Mouse (Mus musculus): Measurements from ENCODE around the gene Morn1. TPM values are rescaled to one million over a fixed set of nuclear protein-coding genes. Genes with fewer than 3 reads are reported as not detected.
"Not testable (repeated sequence)": the region's sequence is repeated elsewhere in the genome, so short reads cannot be mapped to it uniquely, and the experiment has no call there.

Gene Morn1
- total RNA-seq, 2 experiments from 2014 or later: not detected

DNA sequence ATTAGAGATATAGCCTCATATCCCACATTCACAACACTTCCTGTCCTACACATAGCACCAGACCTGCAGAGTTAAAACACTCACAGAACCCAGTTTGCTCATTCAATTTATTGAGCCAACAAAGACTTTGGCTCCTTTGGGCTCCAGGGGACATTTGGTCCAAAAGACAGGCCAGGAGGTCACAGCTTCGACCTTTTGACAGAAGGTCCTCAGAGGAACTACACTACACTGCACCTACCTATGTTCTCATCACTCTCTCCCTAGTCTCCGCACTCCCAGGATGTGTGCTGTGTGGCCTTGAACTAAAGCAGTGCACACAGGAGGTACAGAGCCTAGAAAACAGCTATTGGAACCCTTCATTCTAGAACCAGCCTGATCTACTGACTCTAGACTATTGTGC lies 10.6 kb upstream of the Morn1 start:
- ATAC-seq (replicated peaks; ENCODE audit: low FRiP score, poor library complexity, severe bottlenecking): no peak

DNA sequence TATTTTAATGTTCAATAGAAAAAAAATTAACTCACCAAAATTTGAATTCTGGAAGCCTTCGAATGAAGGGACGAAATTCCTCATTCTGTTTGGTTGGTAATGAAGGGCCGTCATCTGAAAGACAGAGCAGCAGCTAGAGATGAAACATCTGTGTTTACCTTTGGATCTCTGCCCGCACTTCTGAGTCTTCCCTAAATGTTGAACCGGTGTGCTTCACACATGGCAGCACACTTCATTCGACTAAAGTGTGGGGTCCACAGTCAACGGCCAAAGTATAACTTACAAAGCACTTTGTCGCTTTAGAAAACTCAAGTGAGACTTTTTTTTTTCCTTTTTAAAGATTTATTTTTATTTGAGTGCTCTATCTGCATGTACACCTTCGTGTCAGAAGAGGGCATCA lies 9.7 kb upstream of the Morn1 start:
- ATAC-seq (replicated peaks; ENCODE audit: low FRiP score, poor library complexity, severe bottlenecking): no peak

DNA sequence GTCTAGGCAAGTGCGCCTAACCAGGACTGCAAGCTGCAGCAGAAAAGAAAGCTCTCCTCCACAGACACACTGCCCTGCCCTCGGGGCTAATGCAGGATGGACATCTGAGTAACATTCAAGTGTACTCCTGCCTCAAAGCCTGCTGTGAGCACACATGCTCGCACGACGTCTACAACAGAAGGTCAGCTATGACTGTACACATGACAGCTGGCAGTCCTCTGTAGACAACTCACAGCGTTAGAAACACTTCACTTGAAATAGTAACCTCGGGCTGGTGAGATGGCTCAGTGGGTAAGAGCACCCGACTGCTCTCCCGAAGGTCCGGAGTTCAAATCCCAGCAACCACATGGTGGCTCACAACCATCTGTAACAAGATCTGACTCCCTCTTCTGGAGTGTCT lies 7.6 kb upstream of the Morn1 start:
- ATAC-seq (replicated peaks; ENCODE audit: low FRiP score, poor library complexity, severe bottlenecking): not testable (repeated sequence)

DNA sequence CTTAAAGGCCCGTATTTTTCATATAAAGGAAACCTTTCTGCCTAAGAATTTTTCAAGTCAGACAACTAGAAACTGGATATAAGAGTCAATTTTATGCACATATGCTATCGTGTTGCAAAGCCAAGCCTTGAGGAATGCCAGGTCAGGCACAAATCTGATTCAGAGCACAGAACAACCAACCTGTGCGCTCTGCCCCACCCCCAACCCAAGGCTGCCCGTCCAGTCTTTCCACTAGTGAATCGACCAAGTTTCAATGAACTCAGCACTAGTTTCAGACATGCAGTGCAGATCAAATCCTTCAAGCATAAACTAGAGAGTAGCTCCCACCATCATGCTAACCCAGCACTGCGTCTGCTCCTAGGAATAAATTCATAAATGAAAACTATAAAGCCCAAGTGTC lies 6.7 kb upstream of the Morn1 start:
- no peak for ATAC-seq (replicated peaks; ENCODE audit: low FRiP score, poor library complexity, severe bottlenecking)

DNA sequence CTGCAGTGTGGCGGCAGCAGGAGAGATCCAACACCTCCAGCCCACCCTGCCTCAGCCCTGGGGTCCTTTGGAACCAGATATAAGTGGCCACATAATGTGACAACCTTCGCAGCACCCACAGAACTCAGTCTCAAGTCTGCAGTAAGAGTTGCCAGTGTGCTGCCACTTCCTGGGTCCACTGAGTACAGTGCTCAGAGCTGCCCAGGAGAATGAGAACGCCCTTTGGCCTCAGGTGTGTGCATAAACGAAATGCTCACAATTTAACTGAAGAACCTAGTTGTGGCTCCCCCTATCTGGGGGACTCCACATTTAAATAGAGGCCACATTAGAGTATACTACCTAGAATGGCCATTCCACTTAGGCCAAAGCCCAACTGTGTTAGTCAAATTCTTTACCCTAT lies 2.8 kb upstream of the Morn1 start:
- ATAC-seq (replicated peaks; ENCODE audit: low FRiP score, poor library complexity, severe bottlenecking): no peak

DNA sequence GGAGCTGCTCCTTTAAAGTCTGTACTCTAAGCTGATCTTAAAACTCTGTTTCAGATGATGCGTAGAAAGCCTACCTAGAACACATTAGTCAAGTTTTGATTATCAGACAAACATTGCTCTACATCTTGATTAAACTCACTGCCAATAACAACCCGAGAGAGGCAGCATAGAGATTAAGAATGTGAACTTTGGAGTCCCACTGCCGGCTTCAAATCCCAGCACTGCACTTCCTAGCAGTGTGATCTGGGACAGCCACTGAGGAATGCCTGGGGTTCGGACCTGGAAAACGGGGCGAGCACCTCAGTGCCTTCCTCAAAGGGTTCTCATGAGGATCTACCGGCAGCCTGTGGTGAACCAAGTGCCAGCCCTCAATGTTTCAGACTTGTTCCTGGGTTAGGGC lies 2.0 kb upstream of the Morn1 start:
- no peak for ATAC-seq (replicated peaks; ENCODE audit: low FRiP score, poor library complexity, severe bottlenecking)

DNA sequence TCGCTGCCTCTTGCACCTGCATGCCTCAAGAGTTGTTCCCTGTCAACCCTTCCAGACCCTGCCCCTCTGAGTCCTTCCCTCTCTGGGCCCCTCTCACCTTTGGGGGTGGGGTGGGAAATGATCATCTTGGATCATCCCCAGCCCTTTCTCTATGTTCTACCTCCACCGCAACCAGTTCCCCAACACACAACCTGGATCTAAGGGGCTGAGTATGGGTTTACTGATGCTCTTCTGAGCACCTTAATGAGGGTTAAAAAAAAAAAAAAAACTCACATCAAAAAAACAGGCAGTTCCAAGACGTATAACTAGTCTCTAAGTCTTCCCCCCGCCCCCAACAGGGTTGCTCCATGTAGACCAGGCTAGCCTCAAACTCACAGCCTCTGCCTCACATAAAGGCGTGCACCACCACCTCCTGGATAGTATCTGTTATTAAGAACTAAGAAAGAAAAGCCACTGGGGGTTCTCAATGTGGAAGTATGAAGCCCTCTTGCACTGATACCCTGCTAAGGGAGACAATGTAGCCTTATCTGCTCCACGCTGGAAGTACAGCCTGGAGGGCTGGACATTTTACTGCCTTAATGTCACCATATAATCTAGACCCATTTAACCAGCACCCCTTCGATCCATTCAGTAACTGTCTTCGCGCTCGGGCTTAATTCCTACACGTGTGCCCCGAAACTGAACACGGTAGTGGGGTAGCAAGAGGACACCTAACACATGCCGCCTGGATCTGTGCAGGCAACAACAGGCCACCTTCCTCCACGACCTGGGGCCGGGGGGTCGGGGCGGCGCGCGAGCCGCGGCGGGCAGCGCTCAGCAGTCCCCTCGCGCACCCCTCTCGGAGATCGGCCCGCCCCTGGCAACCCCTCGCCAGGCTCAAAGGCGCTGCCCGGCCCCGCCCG lies 920 bp upstream of the Morn1 start:
- ATAC-seq (replicated peaks; ENCODE audit: low FRiP score, poor library complexity, severe bottlenecking): peak; percentile 7

DNA sequence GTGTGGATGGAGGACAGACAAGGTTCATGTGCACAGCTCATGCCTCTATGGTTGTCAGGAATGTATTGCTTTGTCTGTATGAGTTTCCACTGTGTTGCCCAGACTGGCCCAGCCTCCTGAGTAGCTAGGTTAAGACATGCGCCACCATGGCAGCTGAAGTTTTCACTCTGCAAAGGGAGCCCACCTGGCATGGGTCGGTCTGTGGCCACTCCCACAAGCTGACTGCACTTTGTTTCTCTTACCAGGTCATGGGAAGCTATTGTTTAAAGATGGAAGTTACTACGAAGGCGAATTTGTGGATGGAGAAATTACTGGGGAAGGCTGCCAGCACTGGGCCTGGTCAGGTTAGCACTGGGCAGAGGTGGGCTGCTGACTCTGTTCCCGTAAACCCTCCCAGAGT lies 2.9 kb downstream of the Morn1 start:
- no peak for ATAC-seq (replicated peaks; ENCODE audit: low FRiP score, poor library complexity, severe bottlenecking)

DNA sequence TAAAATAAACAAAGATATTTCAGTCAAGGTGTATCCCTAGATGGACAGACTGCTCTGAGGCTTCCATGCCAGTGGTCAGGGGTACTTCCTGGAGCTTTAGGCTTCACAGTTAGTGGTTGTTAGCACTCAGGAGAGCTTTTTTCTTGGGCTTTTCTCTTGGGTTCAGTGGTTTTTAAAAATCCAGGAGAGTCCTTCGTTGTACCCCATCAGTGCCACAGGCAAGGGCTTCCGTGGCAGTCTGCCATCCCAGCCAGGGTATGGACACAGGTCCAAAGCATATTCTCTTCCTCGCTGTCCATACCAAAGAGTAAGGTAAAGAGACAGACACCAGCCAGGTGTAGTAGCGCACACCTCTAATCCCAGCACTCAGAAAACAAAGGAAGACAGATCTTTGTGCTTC lies 3.8 kb downstream of the Morn1 start:
- ATAC-seq (replicated peaks; ENCODE audit: low FRiP score, poor library complexity, severe bottlenecking): no peak

DNA sequence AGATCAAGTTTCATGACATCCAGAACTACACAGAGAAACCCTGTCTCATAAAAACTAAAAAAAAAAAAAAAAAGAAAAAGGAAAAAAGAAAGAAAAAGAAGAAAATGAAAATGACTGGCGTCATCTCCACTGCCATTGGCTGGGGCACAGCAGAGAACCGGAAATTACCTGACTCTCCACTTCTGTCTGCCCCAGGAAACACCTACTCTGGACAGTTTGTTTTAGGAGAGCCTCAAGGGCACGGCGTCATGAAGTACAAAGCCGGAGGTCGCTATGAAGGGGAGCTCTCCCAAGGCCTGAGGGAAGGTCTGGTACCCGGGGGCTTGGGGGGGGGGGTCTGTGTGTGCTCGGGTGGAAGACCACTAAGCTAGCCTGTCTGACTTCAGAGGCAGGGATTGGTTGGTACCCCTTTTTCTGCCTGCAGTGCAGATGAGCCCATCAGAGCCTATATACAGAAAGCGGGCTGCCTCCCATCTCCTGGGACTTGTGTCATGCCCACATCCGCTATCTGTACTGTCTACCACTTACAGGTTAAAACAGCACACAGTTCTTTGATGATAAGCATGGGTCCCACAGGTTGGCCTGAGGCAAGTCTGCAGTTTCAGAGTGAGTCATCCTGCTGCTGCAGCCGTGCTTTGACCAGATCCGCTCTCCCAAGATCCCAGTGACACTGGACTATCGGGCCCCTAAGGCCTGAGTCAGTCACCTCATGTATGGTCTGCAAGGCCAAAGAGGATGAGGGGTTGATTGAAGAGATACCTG lies 4.5 kb downstream of the Morn1 start:
- ATAC-seq (replicated peaks; ENCODE audit: low FRiP score, poor library complexity, severe bottlenecking): no peak

DNA sequence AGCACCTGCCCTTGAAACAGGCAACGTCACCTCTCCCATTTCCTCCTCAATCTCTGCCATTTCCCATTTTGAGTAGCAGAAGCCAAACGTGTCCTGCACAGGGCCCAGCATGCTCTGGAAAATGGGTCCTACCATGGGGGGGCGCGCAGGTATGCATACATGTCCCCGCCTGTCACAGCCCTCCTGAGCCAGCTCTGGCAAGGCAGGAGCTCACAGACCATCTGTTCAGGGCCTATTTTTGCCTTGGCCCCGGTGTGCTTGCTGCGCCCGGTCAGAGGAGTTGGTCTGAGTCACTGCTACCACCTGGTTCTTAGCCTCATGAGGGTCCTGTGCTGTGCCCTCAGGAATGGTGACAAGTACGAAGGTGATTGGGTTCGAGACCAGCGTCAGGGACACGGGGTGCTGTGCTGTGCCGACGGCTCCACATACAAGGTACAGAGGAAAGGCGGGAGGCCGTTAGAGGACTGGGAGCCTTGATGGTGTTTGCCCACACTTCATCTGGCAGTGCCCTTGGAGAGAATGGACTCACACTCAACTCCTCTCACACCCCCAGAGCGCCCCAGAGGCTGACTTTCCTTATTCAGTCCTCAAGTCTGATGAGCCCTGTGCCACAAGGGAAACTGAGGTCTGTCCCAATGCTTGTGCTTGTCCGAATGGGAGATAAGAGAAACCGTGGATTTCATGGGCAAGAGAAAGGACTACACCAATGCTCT lies 6.5 kb downstream of the Morn1 start:
- no peak for ATAC-seq (replicated peaks; ENCODE audit: low FRiP score, poor library complexity, severe bottlenecking)

DNA sequence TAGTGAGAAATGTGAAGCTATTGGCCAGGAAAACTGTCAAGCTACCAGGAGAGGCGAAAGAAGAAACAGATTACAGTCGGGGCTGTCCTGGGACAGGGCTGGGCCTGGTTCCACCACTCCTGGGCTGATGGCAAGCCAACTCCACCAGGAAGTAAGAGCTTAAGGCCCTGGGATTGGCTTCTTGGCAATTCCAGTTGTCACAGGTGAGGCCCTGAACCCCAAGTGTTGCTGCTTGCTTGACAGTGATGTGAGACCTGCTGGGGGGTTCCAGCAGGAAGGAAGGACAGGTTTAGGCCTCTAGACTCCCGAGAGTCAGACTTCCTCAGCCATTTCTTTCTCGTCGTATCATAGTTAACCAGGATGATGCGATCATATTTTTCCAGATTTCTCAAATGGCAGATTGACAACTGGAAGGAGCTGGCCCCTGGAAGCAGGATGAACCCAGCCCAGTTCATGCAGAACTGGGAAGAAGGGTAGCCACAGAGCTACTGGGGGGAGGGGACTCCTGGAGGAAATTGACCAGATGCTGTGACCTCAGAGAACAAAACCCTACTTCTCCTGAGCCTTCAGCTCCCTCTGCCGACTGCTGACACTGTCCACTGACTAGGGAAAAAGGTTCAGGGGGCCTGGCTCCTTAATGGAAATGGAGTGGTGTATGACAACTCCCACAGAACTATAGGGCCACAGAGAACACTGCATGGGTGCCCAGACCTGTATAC lies 7.2 kb downstream of the Morn1 start:
- no peak for ATAC-seq (replicated peaks; ENCODE audit: low FRiP score, poor library complexity, severe bottlenecking)

DNA sequence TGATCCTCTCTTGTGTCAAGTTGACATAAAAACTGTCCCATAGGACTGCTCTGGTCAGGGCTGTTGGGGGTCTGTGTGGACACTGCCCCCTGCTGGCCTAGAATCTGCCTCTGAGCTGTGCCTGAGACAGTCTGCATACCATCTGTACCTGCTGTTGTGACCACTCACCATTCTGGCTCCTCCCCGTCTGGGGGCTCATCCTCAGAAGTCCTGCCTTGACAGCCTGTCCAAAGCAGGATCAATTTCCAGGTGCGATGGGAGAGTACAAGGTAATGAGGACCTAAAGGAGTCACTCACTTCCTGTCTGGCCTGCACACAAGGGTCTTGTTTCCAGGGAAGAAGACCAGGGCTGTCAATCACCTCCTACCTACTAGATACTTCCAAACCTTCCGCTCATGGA lies 8.2 kb downstream of the Morn1 start:
- ATAC-seq (replicated peaks; ENCODE audit: low FRiP score, poor library complexity, severe bottlenecking): peak; percentile 62

DNA sequence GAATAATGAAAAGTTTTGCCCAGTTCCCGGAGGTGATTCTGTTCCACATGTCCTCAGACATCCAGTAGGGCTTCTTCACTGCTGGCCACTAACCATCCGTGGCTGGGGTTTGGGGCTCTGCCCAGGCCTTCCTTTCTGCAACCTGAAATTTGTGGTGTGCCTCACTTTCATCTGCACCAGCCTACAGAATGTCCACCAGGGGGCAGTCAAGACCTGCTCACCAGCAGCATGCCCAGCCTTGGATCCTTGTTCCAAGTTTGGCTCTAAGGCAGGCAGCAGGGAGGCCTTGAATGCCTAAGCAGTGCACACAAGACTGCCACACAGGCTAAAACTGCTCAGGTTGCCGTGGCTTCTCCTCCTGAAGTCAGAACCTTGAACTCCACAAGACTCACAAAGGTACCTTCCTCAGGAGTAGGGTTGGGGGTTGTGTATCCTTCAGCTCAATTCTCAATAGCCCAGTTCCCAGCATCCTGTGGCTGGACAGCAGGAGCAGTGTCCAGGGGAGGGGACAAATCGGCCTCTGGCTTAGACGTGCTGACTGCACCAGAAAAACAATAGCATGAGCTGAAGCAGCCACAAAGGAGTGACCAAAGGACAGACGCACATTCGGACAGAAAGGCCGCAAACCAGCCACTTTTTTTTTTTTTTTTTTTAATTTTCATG lies 9.0 kb downstream of the Morn1 start:
- ATAC-seq (replicated peaks; ENCODE audit: low FRiP score, poor library complexity, severe bottlenecking): peak; percentile 74

DNA sequence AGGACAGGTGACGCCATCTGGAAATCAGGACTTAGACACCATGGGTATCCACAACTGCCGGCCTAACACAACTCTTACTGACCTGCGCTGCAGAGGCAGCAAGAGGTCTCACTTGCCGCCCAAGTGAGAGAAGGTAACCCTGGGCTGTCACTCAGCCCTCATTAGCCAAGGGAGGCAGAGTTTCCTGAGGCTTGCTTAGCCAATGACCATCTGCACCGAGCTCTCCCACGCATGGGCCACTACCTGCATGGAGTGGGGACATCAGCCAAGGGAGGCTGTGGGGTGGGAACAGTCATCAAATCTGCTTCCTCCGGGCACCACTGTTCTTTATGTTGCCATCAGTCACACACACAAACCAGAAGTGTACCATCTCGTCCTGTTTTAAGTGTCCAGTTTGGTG lies 9.6 kb downstream of the Morn1 start:
- no peak for ATAC-seq (replicated peaks; ENCODE audit: low FRiP score, poor library complexity, severe bottlenecking)

DNA sequence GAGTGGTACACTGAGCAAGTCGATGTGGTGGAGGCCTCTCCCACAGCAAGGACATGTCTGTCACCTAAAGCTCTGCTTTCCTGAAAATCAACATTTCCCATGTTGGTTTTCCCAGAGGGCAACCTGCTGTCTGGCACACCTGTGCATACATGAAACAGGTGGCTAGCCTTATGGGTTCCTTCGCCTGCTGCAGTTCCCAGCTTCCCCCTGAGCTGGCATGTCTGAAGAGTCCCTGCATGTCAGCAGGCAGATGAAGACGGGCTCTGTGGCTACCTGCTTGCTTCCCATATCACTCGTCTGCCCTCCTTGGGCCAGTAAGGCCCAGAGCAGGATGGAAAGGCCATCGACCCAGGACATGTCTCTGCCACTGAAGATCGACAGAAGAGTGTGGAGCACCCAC lies 11.1 kb downstream of the Morn1 start:
- ATAC-seq (replicated peaks; ENCODE audit: low FRiP score, poor library complexity, severe bottlenecking): no peak

DNA sequence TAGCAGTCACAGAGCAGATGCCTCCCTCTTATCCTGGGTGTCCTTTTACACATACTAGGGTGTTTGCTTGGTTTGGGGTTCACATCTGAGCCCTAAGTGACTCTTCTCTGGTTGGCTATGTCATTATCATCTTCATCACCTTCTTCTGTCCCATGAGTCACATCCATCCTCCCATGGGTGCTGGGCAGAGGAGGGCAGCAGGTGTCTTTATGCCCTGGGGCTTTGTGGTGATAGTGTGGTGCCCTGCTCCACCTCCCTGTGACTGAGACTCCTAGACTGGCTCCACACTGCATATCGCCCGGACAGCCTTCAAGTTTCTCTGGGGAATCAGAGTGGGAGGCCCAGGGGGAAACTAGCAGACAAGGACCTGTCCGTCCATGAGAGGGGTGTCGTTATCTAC lies 12.2 kb downstream of the Morn1 start:
- ATAC-seq (replicated peaks; ENCODE audit: low FRiP score, poor library complexity, severe bottlenecking): no peak

DNA sequence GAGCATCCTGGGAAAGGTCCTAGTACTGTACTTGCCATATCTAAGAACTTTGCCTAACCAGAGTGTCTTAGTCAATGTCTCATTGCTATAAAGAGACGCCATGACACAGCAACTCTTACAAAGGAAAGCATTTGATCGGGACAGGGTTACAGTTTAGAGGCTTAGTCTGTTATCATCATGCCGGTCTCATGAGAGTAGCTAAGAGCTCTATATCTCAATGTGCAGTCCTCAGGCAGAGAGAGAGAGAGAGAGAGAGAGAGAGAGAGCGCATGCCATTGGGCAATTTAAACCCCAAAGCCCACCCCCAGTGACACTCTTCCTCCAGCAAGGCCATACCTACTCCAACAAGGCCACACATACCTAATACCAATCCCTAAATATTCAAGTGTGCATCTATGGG lies 21.5 kb downstream of the Morn1 start:
- ATAC-seq (replicated peaks; ENCODE audit: low FRiP score, poor library complexity, severe bottlenecking): no peak

DNA sequence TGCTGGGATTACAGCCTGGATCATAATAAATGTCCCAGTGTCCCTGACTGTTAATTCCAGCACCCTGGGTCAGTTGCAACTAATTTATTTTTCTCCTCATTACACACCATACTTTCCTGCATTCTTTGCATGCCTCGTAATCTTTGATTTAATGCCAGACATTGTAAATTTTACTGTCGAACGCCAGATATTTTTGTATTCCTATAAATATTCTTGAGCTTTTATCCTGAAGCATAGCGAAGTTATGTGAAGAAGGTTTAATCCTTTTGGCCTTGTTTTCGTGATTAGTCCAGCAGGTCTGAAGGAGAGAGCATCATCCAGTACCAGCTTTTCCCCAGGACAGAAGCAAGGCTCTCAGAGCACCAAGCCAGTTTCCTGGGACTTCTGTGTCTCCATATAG lies 23.1 kb downstream of the Morn1 start:
- no peak for ATAC-seq (replicated peaks; ENCODE audit: low FRiP score, poor library complexity, severe bottlenecking)
